Mouse (Mus musculus) right cerebral cortex, postnatal 25 days (tissue): ENCODE measurements around the gene Vps16.

Experiments used
- DNase-seq: peaks from one replicate; pipeline ENCODE4 v3.0.0; 2022

Vps16 gene

DNA sequence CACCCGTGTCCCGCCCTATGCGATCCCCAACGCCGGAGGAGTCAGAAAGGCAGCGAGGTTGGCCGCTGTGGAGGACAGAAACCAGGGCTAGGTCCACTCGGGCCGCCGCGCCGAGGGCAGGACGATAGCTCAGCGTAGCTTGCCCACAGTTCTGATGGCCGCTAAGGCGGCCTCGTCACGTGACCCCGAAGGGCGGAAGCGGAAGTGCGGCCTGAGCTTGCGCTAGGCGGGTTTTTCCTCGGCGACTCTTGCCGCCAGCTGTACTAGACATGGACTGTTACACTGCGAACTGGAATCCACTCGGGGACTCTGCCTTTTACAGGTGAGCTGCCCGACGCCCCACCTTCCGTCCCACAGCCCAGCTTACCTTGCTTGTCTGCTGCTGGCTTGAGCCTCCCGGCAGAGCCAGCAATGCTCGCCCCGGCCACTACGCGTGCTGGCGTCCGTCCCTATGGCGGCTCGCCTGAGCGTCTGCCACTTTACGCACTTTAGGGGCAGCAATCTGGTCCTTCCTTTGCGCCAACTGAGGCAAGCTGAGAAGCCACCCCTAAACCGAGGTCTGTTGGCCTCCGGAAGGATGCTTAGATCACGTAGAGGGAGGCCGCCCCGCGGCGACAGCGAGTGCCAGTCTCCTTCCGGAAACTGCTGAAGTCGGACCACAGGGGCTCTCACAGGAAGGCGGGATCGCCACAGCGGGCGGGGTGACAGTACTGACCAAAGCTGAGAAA is at the start of gene Vps16, which contains the start of gene Pced1a:
Gene Vps16, plus strand, starts transcription at position 214 of the 728 bp plus-strand sequence.
Gene Pced1a, minus strand, starts transcription at position 576 of the 728 bp plus-strand sequence.
- peak; percentile 95 for DNase-seq

DNA sequence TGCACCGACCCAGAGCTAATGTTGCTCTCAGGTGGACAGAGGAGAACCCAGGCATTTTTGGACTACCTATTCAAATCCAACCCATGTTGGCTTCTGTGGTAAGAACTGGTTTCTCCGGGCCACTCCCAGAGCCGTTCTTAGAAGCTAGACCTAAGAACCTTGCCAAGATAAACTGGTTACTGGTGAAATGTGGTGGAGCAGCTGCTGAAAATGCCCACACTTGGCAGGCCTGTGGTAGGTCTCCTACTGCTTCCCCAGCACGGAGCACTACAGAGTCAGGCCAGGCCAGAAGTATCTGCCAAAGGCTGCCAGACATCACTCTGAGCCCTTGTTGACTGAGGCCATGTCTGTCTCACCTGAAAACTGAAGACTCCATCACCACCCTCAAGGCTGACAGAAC is 49.2 kb upstream of the Vps16 start:
- DNase-seq = no peak

DNA sequence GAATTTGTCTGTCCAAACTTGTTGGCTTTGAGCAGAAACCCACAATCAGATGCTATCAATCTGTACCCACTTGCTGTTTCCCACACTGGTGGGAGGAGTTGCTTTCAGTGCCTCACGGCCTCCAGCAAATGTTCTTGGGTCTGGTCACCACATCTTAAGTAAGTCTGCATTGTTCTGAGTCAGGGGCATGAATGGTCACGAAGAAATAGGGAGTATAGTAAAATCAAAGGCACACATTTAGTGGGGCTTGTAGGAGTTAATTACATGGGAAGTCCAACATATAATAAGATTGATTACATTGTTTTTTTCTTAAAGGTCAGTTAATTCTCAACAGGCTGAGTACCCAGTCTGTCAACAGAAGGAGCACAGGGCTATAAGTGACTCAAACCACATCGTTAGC is 40.9 kb upstream of the Vps16 start:
- DNase-seq = no peak

DNA sequence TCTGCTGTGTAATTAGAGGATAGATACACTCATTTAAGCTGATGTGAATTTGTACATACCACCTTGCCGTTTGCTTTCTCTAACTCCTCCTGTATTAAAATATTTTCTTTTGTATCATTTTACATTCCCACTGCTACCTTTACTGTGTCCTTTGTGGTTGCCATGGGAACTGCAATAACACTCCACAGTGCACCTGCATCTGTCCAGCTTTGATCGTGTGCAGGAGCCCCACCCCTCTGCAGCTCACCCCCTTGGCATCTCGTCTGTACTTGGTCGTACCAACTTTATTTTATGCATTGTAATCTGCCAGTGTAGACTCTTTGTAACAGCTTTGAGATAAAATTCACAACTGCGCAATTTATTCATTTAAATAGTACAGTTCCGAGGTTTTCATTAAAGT is 40.2 kb upstream of the Vps16 start:
- no peak for DNase-seq

DNA sequence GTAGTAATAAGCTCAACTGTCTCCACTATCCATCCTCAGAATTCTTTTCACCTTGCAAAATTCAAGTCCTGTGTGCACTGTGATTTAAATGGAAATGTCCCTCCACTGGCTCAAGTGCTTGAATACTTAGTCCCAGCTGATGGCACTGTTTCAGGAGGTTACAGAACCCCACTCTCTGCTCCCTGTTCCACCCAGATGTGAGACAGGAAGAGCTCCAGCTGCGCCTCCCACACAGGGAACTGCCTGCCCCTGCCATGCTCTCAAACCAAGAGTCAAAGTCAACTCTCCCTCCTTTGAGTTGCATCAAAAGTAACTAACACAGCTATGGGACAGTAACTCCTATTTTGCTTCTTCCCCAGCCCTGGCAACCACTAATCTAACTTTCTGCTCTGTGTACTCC is 37.9 kb upstream of the Vps16 start:
- DNase-seq = no peak

DNA sequence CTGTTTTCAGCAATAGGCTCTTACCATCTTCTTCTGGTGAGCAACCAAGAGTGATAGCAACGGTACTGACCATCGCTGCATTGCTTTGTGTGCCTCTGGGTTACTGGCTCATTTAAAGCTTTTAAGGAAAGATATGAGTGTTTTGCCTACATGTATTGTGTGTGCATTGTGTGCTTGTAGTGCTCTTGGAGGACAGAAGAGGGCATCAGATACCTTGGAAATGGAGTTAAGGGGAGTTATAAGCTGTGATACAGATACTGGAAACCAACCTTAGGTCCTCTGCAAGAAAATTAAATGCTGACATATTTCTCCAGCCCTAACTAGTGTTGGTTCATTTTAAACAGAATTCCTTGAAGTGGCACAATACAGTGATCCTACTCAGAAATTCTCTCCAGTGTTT is 35.3 kb upstream of the Vps16 start:
- no peak for DNase-seq

DNA sequence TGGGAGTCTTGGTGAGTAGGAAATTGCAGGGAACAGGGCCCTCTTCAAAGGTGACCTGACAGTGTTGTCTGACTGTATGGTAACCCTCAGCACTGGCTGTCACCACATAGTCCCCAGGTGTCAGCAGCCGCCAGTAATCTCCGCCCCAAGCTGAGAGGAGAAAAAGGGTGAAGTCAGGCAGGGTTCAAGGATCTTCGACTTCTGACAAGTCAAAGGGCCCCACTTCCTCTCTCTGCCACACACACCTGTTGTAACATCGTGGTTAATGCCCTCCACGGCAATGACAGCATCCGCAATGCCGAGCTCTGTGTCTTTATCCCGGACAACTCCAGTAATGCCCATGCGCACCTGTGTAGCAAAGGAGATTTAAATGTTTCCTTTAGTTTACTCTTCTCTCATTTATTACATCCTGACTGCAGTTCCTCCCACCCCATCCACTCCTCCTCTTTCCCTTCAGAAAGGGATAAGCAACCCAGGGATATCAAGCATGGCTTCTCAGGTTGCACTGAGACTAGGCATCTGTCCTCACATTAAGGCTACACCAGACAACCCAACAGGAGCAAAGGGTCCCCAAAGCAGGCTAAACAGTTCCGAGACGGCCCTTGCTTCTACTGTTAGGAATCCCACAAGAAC is 33.0 kb upstream of the Vps16 start:
- DNase-seq = no peak

DNA sequence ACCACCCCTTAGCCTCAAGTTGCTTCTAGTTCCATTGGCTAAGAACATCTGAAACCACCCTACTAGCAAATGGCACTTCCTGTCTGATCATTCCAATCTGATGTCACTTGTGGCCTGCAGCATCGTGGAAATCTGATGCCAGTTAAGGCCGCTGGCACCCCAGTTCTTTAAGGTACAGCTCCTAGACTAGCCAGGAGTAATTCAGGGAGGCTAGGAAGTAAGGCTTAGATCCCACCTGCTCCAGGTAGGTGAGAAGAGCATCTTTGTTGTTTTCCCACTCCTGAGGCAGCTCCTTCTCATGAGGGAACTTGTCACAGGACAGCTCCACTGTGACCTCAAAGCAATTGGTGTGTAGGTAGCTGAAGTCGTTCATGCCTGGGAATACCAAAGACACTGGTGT is 31.3 kb upstream of the Vps16 start:
- no peak for DNase-seq

DNA sequence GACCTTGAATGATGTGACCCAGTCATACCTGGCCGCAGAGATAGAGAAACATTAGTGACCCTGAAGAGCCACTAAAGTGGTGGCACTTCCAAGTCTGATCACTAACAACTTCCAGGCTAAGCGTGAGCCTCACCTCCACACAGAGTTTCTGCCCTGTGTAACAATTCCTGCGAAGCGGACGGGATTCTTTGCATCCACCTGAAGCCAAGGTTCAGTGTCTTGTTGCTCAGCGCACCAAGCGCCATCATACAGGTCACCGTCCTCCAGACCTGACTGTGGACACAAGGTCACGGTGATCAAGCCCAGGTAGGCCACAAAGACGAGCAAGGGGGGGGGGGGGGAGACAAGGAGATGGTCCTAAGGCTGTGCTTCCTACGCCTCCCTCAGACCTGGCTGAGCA is 28.4 kb upstream of the Vps16 start:
- DNase-seq = no peak

DNA sequence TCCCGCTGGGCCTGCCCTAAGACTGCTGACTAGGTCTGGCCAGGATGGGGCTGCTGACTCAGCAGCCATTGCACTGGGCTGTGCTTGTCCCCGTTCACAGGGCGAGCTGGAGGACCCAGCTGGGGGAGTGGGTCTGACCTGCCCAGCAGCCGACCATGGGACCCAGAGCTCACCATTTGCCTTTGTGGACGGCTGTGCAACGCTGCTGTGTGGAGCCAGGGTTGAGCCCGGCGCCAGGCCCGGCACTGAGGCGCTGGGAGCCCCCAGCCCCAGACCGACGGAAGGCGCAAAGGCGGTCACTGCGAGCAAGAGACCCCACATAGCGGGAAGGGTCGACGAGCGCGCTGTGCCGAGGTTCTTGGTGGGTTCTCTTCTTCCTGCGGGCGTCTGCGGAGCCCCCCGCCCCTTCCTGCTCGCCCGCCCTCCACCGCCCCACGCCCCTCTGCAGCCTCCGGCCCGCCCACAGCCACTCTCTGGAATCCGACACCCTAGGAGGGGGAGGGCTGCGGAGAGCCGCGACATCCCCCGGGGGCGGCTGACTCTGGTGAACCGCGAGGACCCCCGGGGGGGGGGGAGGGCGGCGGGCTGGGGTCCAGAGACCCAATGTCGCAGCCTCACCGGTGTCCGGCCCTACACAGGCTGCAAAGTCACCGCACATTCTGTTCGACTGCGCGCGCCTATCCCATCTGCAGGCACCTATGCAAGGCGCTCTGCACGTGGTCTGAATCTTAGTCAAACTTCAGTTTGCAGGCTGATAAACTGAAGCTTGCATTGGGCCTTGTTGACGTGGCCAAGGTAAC is 26.8 kb upstream of the Vps16 start, which contains the start of gene Cpxm1:
Gene Cpxm1, minus strand, starts transcription at position 389 of the 800 bp plus-strand sequence.
- DNase-seq = peak; percentile 14

DNA sequence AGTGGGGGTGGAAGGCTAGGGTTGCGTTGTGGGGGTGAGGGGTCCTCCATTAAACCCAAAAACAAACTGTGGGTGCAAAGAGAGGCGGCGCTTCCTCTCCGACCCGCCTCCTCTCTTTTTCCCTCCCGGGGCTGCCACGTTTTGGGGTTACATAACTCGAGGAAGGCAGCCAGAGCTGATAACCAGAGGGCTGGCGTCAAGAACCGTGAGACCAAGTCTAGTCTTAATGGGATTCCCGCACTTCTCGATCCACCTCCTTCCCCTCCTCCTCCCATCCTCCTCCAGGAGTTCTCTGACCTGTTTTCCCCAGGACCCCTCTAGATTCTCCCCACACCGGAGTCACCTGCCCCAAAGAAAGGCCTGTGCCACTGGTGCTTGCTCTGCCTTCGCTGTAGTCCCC is 26.0 kb upstream of the Vps16 start:
- DNase-seq = no peak

DNA sequence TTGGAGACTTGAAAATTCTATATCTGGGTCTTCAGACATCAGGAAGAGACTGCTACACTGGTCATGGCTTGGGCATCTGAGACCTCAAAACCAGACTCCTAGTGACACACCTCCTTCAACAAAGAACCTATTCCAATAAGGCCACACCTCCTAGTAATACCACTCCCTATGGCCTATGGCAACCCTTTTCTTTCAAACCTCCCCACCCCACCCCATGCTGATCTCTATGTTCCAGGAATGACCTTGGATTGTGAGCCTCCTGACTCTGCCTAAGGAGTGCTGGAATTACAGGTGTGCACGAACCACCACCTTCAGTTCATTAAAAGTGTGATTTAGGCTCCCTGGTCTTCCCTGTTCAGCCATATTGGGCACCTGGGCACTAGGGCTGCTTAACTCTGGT is 24.1 kb upstream of the Vps16 start:
- no peak for DNase-seq

DNA sequence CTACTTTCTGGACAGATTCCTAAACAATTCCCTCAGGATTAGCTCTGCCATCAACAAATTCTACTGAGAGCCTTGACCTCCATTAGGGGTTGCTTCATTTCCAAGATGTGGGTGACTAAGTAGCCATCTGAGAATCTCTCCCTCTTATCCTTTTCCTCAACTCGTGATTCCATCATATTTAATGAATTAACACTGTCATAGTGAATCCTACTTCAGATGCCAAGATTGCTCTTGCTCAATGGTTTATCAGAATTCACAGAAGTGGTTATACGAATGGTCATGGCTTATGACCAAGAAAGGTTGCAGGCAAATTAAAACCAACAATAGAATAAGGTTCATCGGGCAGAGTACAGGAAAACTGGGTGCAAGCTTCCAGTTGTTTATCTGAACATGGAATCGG is 22.2 kb upstream of the Vps16 start:
- no peak for DNase-seq

DNA sequence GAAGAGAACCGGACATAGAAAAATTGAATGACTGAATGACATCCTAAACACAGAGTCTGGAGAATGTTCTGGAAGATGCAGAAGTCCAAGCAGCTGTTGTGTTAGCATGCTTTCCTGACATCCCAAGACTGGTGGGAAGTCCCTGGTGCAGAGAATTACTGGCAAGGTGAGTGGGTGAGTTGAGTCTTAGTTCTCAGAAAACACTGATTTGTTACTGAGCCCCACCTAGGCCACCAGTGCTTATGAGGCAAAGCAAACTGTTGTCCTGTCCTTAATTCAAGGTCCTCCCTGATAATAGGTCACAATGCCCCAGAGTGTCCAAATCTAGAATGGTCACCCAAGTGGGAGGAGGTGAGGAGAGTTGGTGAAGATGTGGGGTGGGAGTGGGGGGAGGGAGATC is 19.2 kb upstream of the Vps16 start, which contains the start of the genes Gm28372 and 1700020A23Rik:
Gene Gm28372, plus strand, starts transcription at position 301 of the 400 bp plus-strand sequence.
Gene 1700020A23Rik, plus strand, starts transcription at position 321 of the 400 bp plus-strand sequence.
- no peak for DNase-seq

DNA sequence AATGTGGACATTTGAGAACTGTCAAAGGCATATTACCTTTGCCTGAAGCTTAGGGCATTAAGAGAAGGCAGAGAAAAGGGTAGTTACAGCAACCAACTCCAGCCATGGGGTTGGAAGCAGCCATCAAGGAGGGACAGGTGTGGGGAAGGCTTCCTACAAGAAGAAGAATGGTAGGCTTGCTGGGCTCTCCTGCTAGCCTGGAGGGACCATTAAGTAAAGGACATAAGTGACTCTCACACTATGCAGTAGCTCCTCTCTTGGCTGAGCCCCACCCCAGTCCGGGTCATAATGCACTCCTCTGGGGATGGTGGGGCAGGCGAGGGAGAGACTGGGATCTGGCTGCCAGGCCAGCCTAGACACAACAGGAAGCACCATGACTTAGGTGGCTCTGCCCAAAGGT is 18.0 kb upstream of the Vps16 start, which contains the start of gene Tmem239:
Gene Tmem239, plus strand, starts transcription at position 301 of the 400 bp plus-strand sequence.
- no peak for DNase-seq

DNA sequence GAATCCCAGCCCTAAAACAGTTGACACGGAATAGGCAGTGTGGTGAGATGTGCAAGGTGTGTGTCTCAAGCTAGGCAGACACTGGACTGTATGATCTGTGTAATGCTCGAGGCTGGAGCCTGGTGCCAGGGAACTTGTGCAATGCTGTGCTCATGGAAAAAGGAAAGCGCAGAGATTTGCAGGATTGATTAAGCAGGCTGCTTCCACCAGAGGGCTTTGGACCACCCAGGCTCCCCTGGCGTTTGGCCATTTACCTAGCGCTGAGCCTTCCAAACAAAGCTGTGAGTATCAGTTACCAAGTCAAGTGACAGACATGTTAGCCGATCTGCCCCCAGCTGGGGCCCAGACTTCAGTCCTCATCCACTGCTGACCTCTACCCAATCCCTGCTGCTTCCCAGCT is 15.9 kb upstream of the Vps16 start:
- DNase-seq = no peak

DNA sequence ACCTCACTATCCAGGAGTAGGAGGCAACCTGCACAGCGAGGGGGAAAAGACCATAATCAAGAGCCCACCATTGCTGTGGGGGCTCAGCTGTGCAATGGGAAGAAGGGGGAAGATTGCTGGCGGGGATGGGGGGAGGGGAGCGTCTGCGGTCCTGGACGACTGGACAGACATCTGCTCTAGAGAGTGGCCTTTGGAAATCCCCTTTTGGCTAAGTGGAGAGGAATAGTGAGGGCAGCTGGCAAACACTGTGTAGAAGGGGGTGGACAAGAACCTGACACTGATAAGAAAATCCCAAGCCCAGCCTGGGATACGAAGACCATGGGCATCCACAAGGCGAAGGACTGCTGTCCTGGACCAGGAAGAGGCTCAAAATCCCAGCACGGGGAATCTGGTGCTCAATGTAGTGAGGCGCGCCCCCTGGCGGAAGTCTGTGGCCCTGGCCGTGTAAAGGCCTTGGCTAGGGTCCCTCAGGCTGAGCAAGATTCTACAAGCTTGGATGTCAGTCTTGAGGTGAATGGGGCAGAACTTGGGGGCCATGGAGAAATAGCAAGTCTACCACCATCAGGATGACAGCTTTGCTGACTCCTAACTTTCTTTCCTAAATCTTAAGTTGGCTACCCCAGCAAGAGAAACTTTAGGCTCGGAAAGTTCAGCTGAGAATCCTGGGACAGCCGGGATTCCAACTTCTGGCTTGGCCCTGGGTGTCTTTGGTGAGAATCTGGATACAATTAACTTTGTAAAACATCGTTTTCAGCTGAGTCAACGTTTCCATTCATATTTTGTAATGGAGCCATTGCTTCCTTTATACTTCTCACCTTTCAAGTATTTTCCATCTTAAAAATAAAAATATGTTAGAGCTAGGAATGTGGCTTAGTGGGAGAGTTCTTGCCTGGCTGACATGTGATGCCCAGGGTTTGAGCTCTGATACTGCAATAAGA is 12.3 kb upstream of the Vps16 start:
- DNase-seq = peak; percentile 61

DNA sequence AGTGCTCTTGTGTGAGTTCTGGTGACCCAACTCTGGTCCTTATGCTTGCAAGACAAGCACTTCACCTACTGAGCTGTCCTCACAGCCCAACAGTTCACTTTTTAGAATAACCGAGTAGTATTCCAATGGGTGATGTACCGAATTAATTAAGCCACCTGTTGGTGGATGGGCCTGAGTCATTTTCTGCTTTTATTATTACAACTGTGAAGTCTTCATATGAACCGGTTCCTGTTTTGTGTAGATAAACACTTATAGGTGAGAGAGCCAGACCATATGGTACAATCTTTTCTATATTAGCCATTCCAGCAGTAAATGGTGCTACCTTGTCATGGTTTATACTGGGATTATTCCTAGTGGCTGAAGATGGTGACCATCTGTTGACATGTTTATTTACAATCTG is 11.4 kb upstream of the Vps16 start:
- DNase-seq = no peak

DNA sequence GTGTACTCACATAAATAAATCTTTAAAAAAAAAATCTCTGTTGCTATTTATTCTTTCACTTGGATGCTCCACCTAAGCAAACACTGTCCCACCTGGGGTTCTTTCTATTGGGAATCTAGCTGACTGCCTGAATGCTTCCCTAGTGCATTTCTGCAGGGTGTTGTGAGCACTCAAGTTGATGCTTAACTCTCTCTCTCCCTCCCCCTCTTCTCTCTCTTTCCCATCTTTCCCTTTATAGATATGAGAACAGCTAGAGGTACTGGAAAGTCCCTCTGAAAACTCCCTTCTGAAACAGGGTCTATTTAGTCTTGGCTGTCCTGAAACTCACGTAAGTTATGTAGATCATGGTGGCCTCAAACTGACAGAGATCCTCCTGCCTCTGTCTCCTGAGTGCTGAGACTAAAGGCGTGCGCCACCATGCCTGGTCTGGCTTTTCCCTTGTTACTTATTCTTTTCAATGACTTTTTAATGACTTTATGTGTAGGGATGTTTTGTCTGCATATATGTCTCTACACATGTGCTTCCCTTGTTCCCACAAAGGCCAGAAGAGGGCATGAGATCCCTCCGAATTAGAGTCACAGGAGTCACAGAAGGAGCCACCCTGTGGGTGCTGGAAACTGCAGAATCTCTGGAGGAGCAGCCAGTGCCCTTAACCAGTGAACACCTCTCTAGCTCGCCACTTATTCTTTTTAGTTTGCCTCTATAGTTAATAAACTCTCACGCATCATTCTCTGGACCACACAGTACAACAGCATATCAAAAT is 9.9 kb upstream of the Vps16 start:
- no peak for DNase-seq

DNA sequence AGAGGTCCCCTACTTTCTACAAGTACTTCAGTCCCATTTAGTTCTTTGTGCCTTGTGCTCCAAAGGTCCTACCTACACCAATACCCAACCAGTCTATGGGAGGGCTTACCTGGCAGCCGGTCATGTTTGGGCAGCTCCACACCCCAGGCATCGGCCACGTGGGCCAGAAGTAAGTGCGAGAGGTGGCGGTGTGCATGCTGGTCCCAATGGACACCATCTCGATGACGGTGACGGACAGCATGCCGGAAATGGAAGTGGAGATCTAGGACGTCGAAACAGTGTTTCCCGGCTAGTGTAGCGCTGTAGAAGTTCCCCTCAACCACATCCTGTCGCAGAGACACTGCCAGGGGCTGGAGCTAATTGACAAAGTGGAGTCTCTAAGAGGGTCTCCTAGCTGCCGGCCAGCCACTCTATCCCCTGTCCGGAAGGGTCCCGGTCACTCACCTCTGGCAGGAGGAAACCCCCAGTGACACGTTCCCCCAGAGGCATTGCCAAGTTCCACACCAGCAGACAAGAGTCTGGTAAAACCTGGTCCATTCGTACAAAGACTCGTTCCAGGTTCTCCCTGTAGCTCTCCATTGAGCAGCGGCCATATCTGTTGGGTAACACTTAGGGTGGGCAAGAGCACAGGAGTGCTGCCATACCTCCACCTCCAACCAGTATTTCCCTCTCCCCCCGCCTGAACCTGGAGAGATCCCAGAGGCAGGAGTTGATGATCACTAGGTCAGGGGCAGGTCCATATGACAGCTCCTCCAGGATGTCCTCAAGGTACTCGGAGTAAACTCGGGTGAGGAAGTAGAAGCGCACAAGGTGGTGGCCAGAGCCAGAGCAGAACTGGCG is 2.1 kb upstream of the Vps16 start:
- no peak for DNase-seq
